Mouse (Mus musculus) C2C12 (cell line): Measurements from ENCODE around the gene Ggcx. TPM values are rescaled to one million over a fixed set of nuclear protein-coding genes. Genes with fewer than 3 reads are reported as not detected.
"Not testable (repeated sequence)": the region's sequence is repeated elsewhere in the genome, so short reads cannot be mapped to it uniquely, and the experiment has no call there.

Experiments used
- H3K27me3 ChIP-seq: one replicate; pipeline ENCODE4 v1.6.1; 2011; ENCODE audit not compliant: control insufficient read depth, insufficient read depth, insufficient read length
- H3K36me3 ChIP-seq: one replicate; pipeline ENCODE4 v1.6.1; 2011; ENCODE audit not compliant: control insufficient read depth, insufficient read depth
- H3K4me3 ChIP-seq: one replicate; pipeline ENCODE4 v1.5.1; 2011; ENCODE audit warnings: mild to moderate bottlenecking, control low read depth; ENCODE audit not compliant: poor library complexity, insufficient read depth, severe bottlenecking
- H3K79me2 ChIP-seq: one replicate; pipeline ENCODE4 v1.6.1; 2011; ENCODE audit not compliant: control insufficient read depth, insufficient read depth
- H3K79me3 ChIP-seq: one replicate; pipeline ENCODE4 v1.6.1; 2011; ENCODE audit warnings: low read depth, control low read depth
- H3ac ChIP-seq: one replicate; pipeline ENCODE3; 2011; ENCODE audit warnings: low read depth; ENCODE audit not compliant: control insufficient read depth, insufficient read length
- CEBPB ChIP-seq: IDR thresholded peaks from one replicate; pipeline ENCODE4 v1.6.1; 2011; ENCODE audit warnings: low read depth, mild to moderate bottlenecking, control low read depth, moderate library complexity
- CTCF ChIP-seq: IDR thresholded peaks from one replicate; pipeline ENCODE4 v1.5.1; 2011; ENCODE audit not compliant: control insufficient read depth, insufficient read depth, insufficient read length
- FOSL1 ChIP-seq: IDR thresholded peaks from one replicate; pipeline ENCODE4 v1.8.0; 2011; ENCODE audit warnings: mild to moderate bottlenecking, low read length; ENCODE audit not compliant: poor library complexity, insufficient read depth, severe bottlenecking
- MAX ChIP-seq: IDR thresholded peaks from one replicate; pipeline ENCODE4 v1.6.1; 2011; ENCODE audit warnings: mild to moderate bottlenecking, control low read depth
- MYOD1 ChIP-seq: IDR thresholded peaks from one replicate; pipeline ENCODE4 v1.6.1; 2011; ENCODE audit warnings: low read depth; ENCODE audit not compliant: control insufficient read depth, insufficient read length
- MYOG ChIP-seq: IDR thresholded peaks from one replicate; pipeline ENCODE4 v1.6.1; 2011; ENCODE audit not compliant: control insufficient read depth, insufficient read length; ENCODE audit errors: extremely low read depth
- USF1 ChIP-seq: IDR thresholded peaks from one replicate; pipeline ENCODE4 v1.6.1; 2011; ENCODE audit warnings: low read depth, mild to moderate bottlenecking, control low read depth, moderate library complexity
- polyA plus RNA-seq: library from polyadenylated mRNA; unstranded; fragments of >200 nt; fragmentation: generic; extraction: Trizol; gene quantifications from one replicate; pipeline ENCODE4 v1.2.1, GENCODE M21; 2012; ENCODE audit warnings: missing spikeins

Gene Ggcx
- polyA plus RNA-seq, 1 experiment: 12.2 TPM

DNA sequence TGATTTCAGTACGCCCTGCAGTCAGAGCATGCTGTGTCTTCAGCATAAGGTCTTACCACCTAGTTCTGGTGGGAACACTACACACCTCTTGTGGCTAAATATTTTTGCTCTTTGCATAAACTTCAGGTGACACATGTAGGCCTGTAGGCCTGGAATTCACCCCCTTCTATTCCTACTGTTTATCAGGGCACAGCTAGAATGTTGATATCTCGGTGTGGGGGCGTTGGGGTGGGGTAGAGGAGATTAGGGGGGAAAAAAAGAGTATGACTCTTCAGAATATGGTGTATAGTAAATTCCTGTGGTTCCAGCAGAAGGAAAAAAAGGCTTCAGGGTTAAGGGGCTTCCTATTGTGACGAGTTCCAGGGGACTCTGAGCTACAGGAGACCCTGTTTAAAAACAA, 42.5 kb downstream of the Ggcx start:
- no peak overlapping the region for H3ac ChIP-seq
- no peaks in the 10 kb centered on the region for H3K79me3 ChIP-seq
- no peaks in the 10 kb centered on the region for H3K36me3 ChIP-seq
- no peak overlapping the region for H3K4me3 ChIP-seq
- H3K27me3 ChIP-seq: no peaks in the 10 kb centered on the region
- H3K79me2 ChIP-seq: no peaks in the 10 kb centered on the region
- TF ChIP-seq MYOD1 (no peak), USF1 (no peak), MAX (no peak), MYOG (no peak), CTCF (no peak), FOSL1 (no peak), CEBPB (no peak)

GRCm38 (mm10) chr6:72458418-72458817, 44.3 kb downstream of the Ggcx start:
- Histone ChIP-seq H3ac (no peak overlapping the region), H3K4me3 (no peak overlapping the region), H3K79me2 (no peaks in the 10 kb centered on the region), H3K36me3 (no peaks in the 10 kb centered on the region), H3K27me3 (no peaks in the 10 kb centered on the region), H3K79me3 (no peaks in the 10 kb centered on the region)
- TF ChIP-seq CTCF (no peak), USF1 (no peak), CEBPB (no peak), MYOD1 (no peak), MAX (no peak), MYOG (no peak), FOSL1 (no peak)

- no peaks in the 10 kb centered on the region for H3K36me3 ChIP-seq
- H3K79me3 ChIP-seq: no peaks in the 10 kb centered on the region
- no peaks in the 10 kb centered on the region for H3K27me3 ChIP-seq
- TF ChIP-seq MYOD1 (no peak), CTCF (no peak), MYOG (no peak), USF1 (no peak), FOSL1 (no peak), MAX (no peak), CEBPB (no peak)
- H3K79me2 ChIP-seq: no peaks in the 10 kb centered on the region
- H3ac ChIP-seq: no peak overlapping the region
- H3K4me3 ChIP-seq: no peak overlapping the region
Measured at GRCm38 (mm10) chr6:72458921-72459320, 44.8 kb downstream of the Ggcx start.

DNA sequence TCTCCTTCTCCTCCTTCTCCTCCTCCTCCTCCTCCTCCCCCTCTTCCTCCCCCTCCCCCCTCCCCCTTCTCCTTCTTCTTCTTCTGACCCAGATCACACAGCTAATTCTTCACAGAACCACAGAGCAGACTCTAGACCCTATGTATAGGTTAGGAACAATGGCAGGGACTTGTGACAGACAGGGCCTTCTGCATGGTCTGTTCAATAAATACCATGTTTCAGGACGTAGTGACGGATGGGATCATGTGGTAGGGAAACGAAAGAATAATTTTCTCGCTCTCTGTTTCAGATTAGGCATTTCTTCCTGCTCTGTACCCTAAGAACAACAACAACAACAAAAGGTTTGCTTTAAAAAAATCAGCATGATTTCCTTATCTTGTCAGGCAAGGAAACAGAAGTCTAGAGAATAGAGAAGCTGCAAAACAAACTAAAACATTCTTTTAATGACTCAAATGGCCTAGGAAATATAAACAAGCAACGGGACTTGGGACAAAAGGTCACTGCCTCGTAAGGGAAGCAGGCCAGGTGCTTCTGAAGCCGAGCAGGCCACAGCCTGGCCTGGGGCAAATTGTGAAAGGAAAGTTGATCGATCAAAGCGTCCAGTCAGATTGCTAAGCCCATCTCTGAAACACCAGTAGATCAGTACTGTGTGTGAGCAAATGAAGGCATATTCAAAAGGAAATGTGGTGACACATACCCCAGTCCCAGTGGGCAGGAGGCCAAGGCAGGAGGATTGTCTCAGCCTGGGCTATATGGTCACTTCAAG, 46.1 kb downstream of the Ggcx start:
- H3K36me3 ChIP-seq: no peaks in the 10 kb centered on the region

GRCm38 (mm10) chr6:72462550-72463257, 48.6 kb downstream of the Ggcx start:
- not testable (repeated sequence) for H3K36me3 ChIP-seq, H3K4me3 ChIP-seq, H3K79me2 ChIP-seq, H3K27me3 ChIP-seq, H3ac ChIP-seq, H3K79me3 ChIP-seq

More for the DNA sequence above, 46.1 kb downstream of the Ggcx start:
- no peaks in the 10 kb centered on the region for H3K79me2 ChIP-seq
- no peak overlapping the region for H3ac ChIP-seq
- TF ChIP-seq MAX: no peak
- no peak for TF ChIP-seq FOSL1
- TF ChIP-seq MYOG: no peak
- TF ChIP-seq CTCF: no peak
- no peak for TF ChIP-seq USF1
- TF ChIP-seq MYOD1: no peak
- TF ChIP-seq CEBPB: no peak
- no peak overlapping the region for H3K4me3 ChIP-seq
- no peaks in the 10 kb centered on the region for H3K79me3 ChIP-seq
- no peaks in the 10 kb centered on the region for H3K27me3 ChIP-seq
